Mouse (Mus musculus) neural tube, embryonic 14.5 days (tissue): ENCODE data around the gene Cog7. TPM values are rescaled to one million over a fixed set of nuclear protein-coding genes. Genes with fewer than 3 reads are reported as not detected.
A peak's percentile ranks its signal among the peaks of the same experiment; 100 is the strongest.

Experiments used
- ATAC-seq: fragments of 200-750 bp; cut with Nextera tagmentation; 2 replicates; pipeline ENCODE4 v1.8.0; 2017; ENCODE audit warnings: low read depth, mild to moderate bottlenecking, moderate TSS enrichment, moderate library complexity
- H3K27ac ChIP-seq: fragments of 300-500 bp; sonication (generic); 2 replicates; pipeline ENCODE4 v1.5.1; 2014; ENCODE audit warnings: low read depth, mild to moderate bottlenecking, control low read depth, low read length, moderate library complexity, mixed read lengths
- H3K27me3 ChIP-seq: fragments of 300-500 bp; sonication (generic); 2 replicates; pipeline ENCODE4 v1.6.1; 2014; ENCODE audit warnings: low read length; ENCODE audit not compliant: control insufficient read depth, insufficient read depth
- H3K36me3 ChIP-seq: fragments of 300-500 bp; sonication (generic); 2 replicates; pipeline ENCODE4 v1.6.1; 2014; ENCODE audit warnings: low read length, mixed read lengths; ENCODE audit not compliant: control insufficient read depth, insufficient read depth
- H3K4me1 ChIP-seq: fragments of 300-500 bp; sonication (generic); 2 replicates; pipeline ENCODE4 v1.6.1; 2014; ENCODE audit warnings: low read length; ENCODE audit not compliant: control insufficient read depth, insufficient read depth
- H3K4me2 ChIP-seq: fragments of 300-500 bp; sonication (generic); 2 replicates; pipeline ENCODE4 v1.6.1; 2014; ENCODE audit warnings: mild to moderate bottlenecking, low read depth, low read length, control low read depth
- H3K4me3 ChIP-seq: fragments of 300-500 bp; sonication (generic); 2 replicates; pipeline ENCODE4 v1.5.1; 2014; ENCODE audit warnings: low read depth, low read length, control low read depth, mixed read lengths
- H3K9ac ChIP-seq: fragments of 300-500 bp; sonication (generic); replicated peaks from 2 replicates; pipeline ENCODE4 v1.6.1; 2014; ENCODE audit warnings: low read depth, mild to moderate bottlenecking, control low read depth, low read length, mixed read lengths
- H3K9me3 ChIP-seq: fragments of 300-500 bp; sonication (generic); 2 replicates; pipeline ENCODE4 v1.6.1; 2016; ENCODE audit warnings: low read length; ENCODE audit not compliant: control insufficient read depth
- WGBS: fragments of 180-500 bp; shearing (Covaris S2); extraction: QIAGEN DNeasy Blood & Tissue Kit; methylation state at CpG from one replicate; pipeline ENCODE4 v1.1.7; 2014; 5-methylcytosine and 5-hydroxymethylcytosine counted together
- polyA plus RNA-seq: library from polyadenylated mRNA; unstranded; fragments of >200 nt; fragmentation: Nextera tagmentation; extraction: Ambion mirVana; gene quantifications from 2 replicates; pipeline ENCODE4 v1.2.1, GENCODE M21; 2014

The Cog7 gene
- polyA plus RNA-seq, 1 experiment from 2014 or later, result 30.1 TPM

GRCm38 (mm10) chr7:121933675-121934074, 47.8 kb downstream of the Cog7 start:
- no peak for ATAC-seq
- 85% methylated on average over 6 of the region's 6 CpGs for WGBS
- no peak overlapping the region for H3K9ac ChIP-seq

DNA sequence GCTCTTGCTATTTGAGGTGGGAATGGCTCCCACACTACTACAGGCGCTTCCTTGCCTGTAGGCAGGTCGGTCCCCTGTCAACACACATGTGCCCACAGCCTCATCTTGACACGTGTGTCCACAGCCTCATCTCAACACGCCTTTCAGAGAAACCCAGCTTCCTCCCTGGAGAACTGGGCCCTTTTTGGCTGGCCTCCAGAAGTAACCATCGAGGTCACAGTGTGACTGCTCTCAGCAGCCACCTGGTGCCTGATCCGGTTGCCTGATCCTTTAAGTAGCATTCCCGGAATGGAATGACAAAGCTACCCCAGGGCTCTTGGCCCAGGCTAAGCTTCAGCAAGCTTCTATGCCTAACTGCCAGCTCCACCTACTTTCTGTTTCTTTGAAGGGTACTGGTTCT, 50.3 kb downstream of the Cog7 start:
- H3K4me1 ChIP-seq, result no peaks in the 10 kb centered on the region
- WGBS, result 56% methylated on average over 7 of the region's 7 CpGs
- H3K9me3 ChIP-seq, result no peaks in the 10 kb centered on the region
- H3K36me3 ChIP-seq, result no peaks in the 10 kb centered on the region; the same call in 1 of the 2 replicates
- ATAC-seq, result no peak
- no peak overlapping the region for H3K4me2 ChIP-seq
- no peak overlapping the region for H3K27ac ChIP-seq
- no peak overlapping the region for H3K4me3 ChIP-seq
- no peaks in the 10 kb centered on the region for H3K27me3 ChIP-seq
- H3K9ac ChIP-seq, result no peak overlapping the region

More at GRCm38 (mm10) chr7:121933675-121934074, 47.8 kb downstream of the Cog7 start:
- Histone ChIP-seq H3K4me1 (no peaks in the 10 kb centered on the region), H3K4me2 (no peak overlapping the region), H3K27me3 (no peaks in the 10 kb centered on the region), H3K27ac (no peak overlapping the region), H3K36me3 (no peaks in the 10 kb centered on the region), H3K4me3 (no peak overlapping the region), H3K9me3 (no peaks in the 10 kb centered on the region)

GRCm38 (mm10) chr7:121927882-121928281, 53.6 kb downstream of the Cog7 start:
- WGBS, result 97% methylated on average over 2 of the region's 2 CpGs
- no peak for ATAC-seq
- no peaks in the 10 kb centered on the region for H3K27me3 ChIP-seq
- H3K9ac ChIP-seq, result no peak overlapping the region
- H3K4me1 ChIP-seq, result no peaks in the 10 kb centered on the region
- no peaks in the 10 kb centered on the region; the same call in 1 of the 2 replicates for H3K36me3 ChIP-seq
- no peaks in the 10 kb centered on the region for H3K9me3 ChIP-seq
- no peak overlapping the region for H3K4me2 ChIP-seq
- H3K4me3 ChIP-seq, result no peak overlapping the region
- H3K27ac ChIP-seq, result no peak overlapping the region

DNA sequence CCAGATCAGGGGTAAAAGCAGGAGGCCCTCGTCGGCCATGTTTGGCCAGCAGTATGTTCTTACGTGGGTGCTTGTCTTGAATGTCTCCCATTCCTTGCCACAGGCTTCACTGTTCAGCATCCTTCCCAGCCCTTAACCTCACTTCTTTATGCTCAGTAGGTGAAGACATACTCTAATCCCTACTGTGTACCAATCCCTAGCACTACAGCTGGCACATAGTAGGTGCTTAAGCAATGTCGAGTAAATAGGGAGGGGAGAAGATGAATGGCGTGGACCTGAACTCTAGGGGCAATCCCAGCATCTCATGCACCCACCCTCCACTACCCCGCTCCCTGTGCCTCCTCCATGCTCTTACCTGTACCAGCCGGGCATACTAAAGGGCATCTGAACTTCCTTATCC, 57.1 kb downstream of the Cog7 start:
- Histone ChIP-seq H3K4me3 (no peak overlapping the region), H3K9me3 (no peaks in the 10 kb centered on the region), H3K27me3 (no peaks in the 10 kb centered on the region), H3K4me2 (no peak overlapping the region), H3K27ac (no peak overlapping the region), H3K9ac (no peak overlapping the region), H3K36me3 (no peaks in the 10 kb centered on the region; the same call in 1 of the 2 replicates), H3K4me1 (no peaks in the 10 kb centered on the region)
- 94% methylated on average over 7 of the region's 7 CpGs for WGBS
- no peak for ATAC-seq

- no peak overlapping the region for H3K27ac ChIP-seq
- H3K4me2 ChIP-seq, result no peak overlapping the region
- H3K4me3 ChIP-seq, result no peak overlapping the region
- no peaks in the 10 kb centered on the region for H3K36me3 ChIP-seq
- H3K27me3 ChIP-seq, result no peaks in the 10 kb centered on the region
- no peak for ATAC-seq
- H3K9me3 ChIP-seq, result no peaks in the 10 kb centered on the region
- 81% methylated on average over 6 of the region's 6 CpGs for WGBS
- no peak overlapping the region for H3K9ac ChIP-seq
- no peaks in the 10 kb centered on the region for H3K4me1 ChIP-seq
Observed at GRCm38 (mm10) chr7:121913944-121914343, 67.6 kb downstream of the Cog7 start.

DNA sequence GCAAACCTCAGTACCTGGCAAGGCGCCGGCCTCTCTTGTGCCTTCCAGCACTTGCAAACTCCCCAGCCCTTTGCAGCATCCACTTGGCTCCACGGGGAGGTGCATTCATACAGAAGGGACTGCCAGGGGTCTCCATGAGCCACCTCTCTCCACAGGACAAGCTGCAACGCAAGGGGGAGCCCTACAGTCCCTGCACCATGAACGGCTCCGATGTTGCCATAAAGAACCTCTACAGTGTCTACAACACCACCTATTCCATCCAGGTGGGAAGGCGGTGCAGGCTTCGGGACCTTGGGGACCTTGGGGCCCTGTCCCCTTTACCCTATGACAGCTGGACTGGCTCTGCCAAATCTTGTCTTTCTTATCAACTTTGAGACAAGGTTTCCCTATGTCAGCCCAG, 69.3 kb downstream of the Cog7 start:
- Histone ChIP-seq H3K9me3 (no peaks in the 10 kb centered on the region), H3K27ac (no peak overlapping the region), H3K27me3 (no peaks in the 10 kb centered on the region), H3K4me3 (no peak overlapping the region), H3K9ac (no peak overlapping the region), H3K4me2 (no peak overlapping the region), H3K36me3 (no peaks in the 10 kb centered on the region), H3K4me1 (no peaks in the 10 kb centered on the region)
- 70% methylated on average over 8 of the region's 8 CpGs for WGBS
- no peak for ATAC-seq

DNA sequence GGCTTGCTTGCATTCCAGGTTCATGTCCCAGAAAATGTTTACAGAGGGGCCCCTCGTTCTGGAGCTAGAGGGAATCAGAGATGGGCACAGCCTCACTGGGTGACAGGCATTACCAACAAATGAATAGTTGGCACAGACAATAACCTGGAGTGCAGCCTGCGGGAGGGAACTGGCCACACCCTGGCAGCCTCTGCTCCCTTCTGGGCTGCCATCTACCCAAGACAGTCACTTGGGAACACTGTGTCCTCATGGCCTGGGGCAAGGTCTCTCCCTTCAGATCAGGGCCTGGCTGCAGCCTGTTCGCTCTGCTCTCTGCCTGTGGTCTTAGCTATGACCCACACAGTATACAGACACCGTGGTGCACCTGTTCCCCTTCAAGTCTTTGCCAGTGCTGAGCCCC, 74.6 kb downstream of the Cog7 start:
- ATAC-seq, result no peak
- no peaks in the 10 kb centered on the region for H3K27me3 ChIP-seq
- 84% methylated on average over 4 of the region's 4 CpGs for WGBS
- no peaks in the 10 kb centered on the region for H3K9me3 ChIP-seq
- H3K4me1 ChIP-seq, result no peaks in the 10 kb centered on the region
- no peak overlapping the region for H3K27ac ChIP-seq
- H3K4me2 ChIP-seq, result no peak overlapping the region
- no peaks in the 10 kb centered on the region for H3K36me3 ChIP-seq
- H3K9ac ChIP-seq, result no peak overlapping the region
- no peak overlapping the region for H3K4me3 ChIP-seq

DNA sequence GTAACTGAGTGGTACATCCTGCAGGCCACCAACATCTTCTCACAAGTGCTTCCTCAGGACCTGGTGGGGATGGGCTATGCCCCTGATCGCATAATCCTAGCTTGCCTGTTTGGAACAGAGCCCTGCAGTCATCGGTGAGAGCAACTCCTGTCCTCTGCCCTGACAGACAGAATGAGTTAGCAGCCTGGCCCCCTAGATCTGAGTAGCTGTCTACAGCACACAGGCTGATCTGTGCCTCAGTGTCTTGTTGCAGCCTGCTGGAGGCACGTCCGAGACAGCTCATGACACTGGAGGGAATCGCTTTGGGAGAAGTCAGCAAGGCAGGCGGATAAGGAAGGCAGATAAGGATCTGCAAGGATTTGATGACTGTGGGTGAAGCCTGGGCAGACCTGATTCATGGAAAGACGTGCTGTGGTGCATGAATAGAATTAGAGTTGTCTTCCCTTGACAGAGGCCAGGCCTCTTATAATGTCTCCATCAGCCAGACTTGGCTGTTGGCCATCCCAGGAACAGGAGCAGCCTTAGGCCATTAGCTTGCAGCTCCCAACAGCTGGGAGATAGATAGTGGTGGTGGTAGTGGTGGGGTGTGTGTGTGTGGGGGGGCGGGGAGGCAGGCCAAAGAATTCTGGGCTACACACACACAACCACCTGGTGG, 78.6 kb downstream of the Cog7 start:
- no peaks in the 10 kb centered on the region for H3K36me3 ChIP-seq
- no peak overlapping the region for H3K4me3 ChIP-seq
- no peaks in the 10 kb centered on the region for H3K4me1 ChIP-seq
- H3K9ac ChIP-seq, result no peak overlapping the region
- no peak overlapping the region for H3K27ac ChIP-seq
- 74% methylated on average over 8 of the region's 8 CpGs for WGBS
- no peaks in the 10 kb centered on the region for H3K27me3 ChIP-seq
- ATAC-seq, result no peak; the same call in 1 of the 2 replicates
- H3K9me3 ChIP-seq, result no peaks in the 10 kb centered on the region
- no peak overlapping the region for H3K4me2 ChIP-seq

GRCm38 (mm10) chr7:121899940-121900339, 81.6 kb downstream of the Cog7 start:
- Histone ChIP-seq H3K9ac (no peak overlapping the region), H3K9me3 (no peaks in the 10 kb centered on the region), H3K4me1 (no peaks in the 10 kb centered on the region), H3K36me3 (no peaks in the 10 kb centered on the region), H3K4me3 (no peak overlapping the region), H3K4me2 (peak overlapping the region; percentile 21; the same call in 1 of the 2 replicates), H3K27me3 (no peaks in the 10 kb centered on the region), H3K27ac (no peak overlapping the region)
- 11% methylated on average over 7 of the region's 7 CpGs for WGBS
- no peak for ATAC-seq
